Mouse (Mus musculus) MEL (cell line): ENCODE measurements around the gene Rbp2. TPM values are rescaled to one million over a fixed set of nuclear protein-coding genes. Genes with fewer than 3 reads are reported as not detected.

Experiments
- DNase-seq: peaks from one replicate; pipeline ENCODE4 v3.0.0; 2011; ENCODE audit warnings: low read depth, low spot score
- H3K27ac ChIP-seq: 2 replicates; pipeline ENCODE4 v1.5.1; 2012; ENCODE audit warnings: low read depth, mild to moderate bottlenecking, control low read depth, low read length, moderate library complexity; ENCODE audit not compliant: control insufficient read depth
- H3K27me3 ChIP-seq, 2 experiments: fragments of 150-350 bp in 1 of 2; sonication (generic) in 1 of 2; 2 replicates each; pipeline ENCODE4 v1.6.1; 2012; ENCODE audit warnings: low read length in 2 of 2, mild to moderate bottlenecking in 2 of 2, improper control_type of control experiment in 1 of 2, moderate library complexity in 1 of 2; ENCODE audit not compliant: insufficient read depth in 2 of 2, control insufficient read depth in 1 of 2
- H3K36me3 ChIP-seq, 2 experiments: 2 replicates each; pipeline ENCODE4 v1.6.1; 2012 to 2014; ENCODE audit warnings: low read length in 2 of 2, improper control_type of control experiment in 1 of 2, inconsistent platforms in 1 of 2, mild to moderate bottlenecking in 1 of 2; ENCODE audit not compliant: insufficient read depth in 2 of 2, control insufficient read depth in 1 of 2
- H3K4me1 ChIP-seq, 2 experiments: fragments of 150-350 bp in 1 of 2; sonication (generic) in 1 of 2; 2 replicates each; pipeline ENCODE4 v1.6.1; 2012; ENCODE audit warnings: low read length in 2 of 2, improper control_type of control experiment in 1 of 2, mild to moderate bottlenecking in 1 of 2; ENCODE audit not compliant: insufficient read depth in 2 of 2, control insufficient read depth in 1 of 2
- H3K4me3 ChIP-seq, 2 experiments: fragments of 150-350 bp in 1 of 2; sonication (generic) in 1 of 2; 2 replicates each; pipeline ENCODE4 v1.5.1; 2012; ENCODE audit warnings: low read depth in 2 of 2, low read length in 2 of 2, mild to moderate bottlenecking in 2 of 2, moderate library complexity in 2 of 2, control low read depth in 1 of 2, improper control_type of control experiment in 1 of 2; ENCODE audit not compliant: control insufficient read depth in 1 of 2, insufficient read depth in 1 of 2
- H3K79me2 ChIP-seq: 2 replicates; pipeline ENCODE4 v1.6.1; 2012; ENCODE audit warnings: mild to moderate bottlenecking, low read length, moderate library complexity; ENCODE audit not compliant: control insufficient read depth, poor library complexity, insufficient read depth
- H3K9ac ChIP-seq: 2 replicates; pipeline ENCODE4 v1.6.1; 2012; ENCODE audit warnings: low read depth, mild to moderate bottlenecking, control low read depth, low read length, moderate library complexity; ENCODE audit not compliant: control insufficient read depth, poor library complexity, severe bottlenecking
- H3K9me3 ChIP-seq: fragments of 150-350 bp; sonication (generic); replicated peaks from 2 replicates; pipeline ENCODE4 v1.6.1; 2012; ENCODE audit warnings: mild to moderate bottlenecking, low read length, improper control_type of control experiment, moderate library complexity; ENCODE audit not compliant: insufficient read depth
- CHD2 ChIP-seq: IDR thresholded peaks from 2 replicates; pipeline ENCODE4 v1.6.1; 2011; ENCODE audit warnings: low read length, improper control_type of control experiment
- ELF1 ChIP-seq: IDR thresholded peaks from 2 replicates; pipeline ENCODE4 v1.6.1; 2014; ENCODE audit warnings: low read depth, mild to moderate bottlenecking, inconsistent platforms, low read length, improper control_type of control experiment, moderate library complexity
- GABPA ChIP-seq: IDR thresholded peaks from 2 replicates; pipeline ENCODE4 v1.6.1; 2012; ENCODE audit warnings: low read depth, mild to moderate bottlenecking, inconsistent platforms, low read length, improper control_type of control experiment, moderate library complexity
- HCFC1 ChIP-seq: IDR thresholded peaks from 2 replicates; pipeline ENCODE4 v1.6.1; 2012; ENCODE audit warnings: low read depth, mild to moderate bottlenecking, inconsistent platforms, low read length, improper control_type of control experiment, moderate library complexity
- JUND ChIP-seq: IDR thresholded peaks from 2 replicates; pipeline ENCODE4 v1.6.1; 2011; ENCODE audit warnings: low read depth, mild to moderate bottlenecking, improper control_type of control experiment, low read length
- MAFK ChIP-seq: IDR thresholded peaks from 2 replicates; pipeline ENCODE4 v1.6.1; 2011; ENCODE audit warnings: low read depth, mild to moderate bottlenecking, low read length, improper control_type of control experiment, borderline replicate concordance
- MAZ ChIP-seq: IDR thresholded peaks from 2 replicates; pipeline ENCODE4 v1.6.1; 2012; ENCODE audit warnings: low read depth, mild to moderate bottlenecking, inconsistent platforms, low read length, improper control_type of control experiment
- MEF2A ChIP-seq: IDR thresholded peaks from 2 replicates; pipeline ENCODE4 v1.6.1; 2014; ENCODE audit warnings: low read depth, mild to moderate bottlenecking, inconsistent platforms, low read length, improper control_type of control experiment; ENCODE audit not compliant: poor library complexity, insufficient replicate concordance, severe bottlenecking; ENCODE audit errors: extremely low read depth
- MXI1 ChIP-seq: IDR thresholded peaks from 2 replicates; pipeline ENCODE4 v1.6.1; 2011; ENCODE audit warnings: mild to moderate bottlenecking, low read depth, low read length, improper control_type of control experiment
- MYC ChIP-seq: IDR thresholded peaks from 2 replicates; pipeline ENCODE4 v1.6.1; 2011; ENCODE audit warnings: low read depth, mild to moderate bottlenecking, low read length, improper control_type of control experiment, moderate library complexity
- NELFE ChIP-seq: IDR thresholded peaks from 2 replicates; pipeline ENCODE4 v1.6.1; 2011; ENCODE audit warnings: low read depth, low read length, improper control_type of control experiment
- POLR2A ChIP-seq, 2 experiments: IDR thresholded peaks; 2 replicates each; pipeline ENCODE4 v1.6.1; 2011 to 2012; ENCODE audit warnings: low read length in 2 of 2, mild to moderate bottlenecking in 2 of 2, control low read depth in 1 of 2, improper control_type of control experiment in 1 of 2, low read depth in 1 of 2, moderate library complexity in 1 of 2; ENCODE audit not compliant: control insufficient read depth in 1 of 2, insufficient read depth in 1 of 2, poor library complexity in 1 of 2
- RAD21 ChIP-seq: IDR thresholded peaks from 2 replicates; pipeline ENCODE4 v1.6.1; 2011; ENCODE audit warnings: mild to moderate bottlenecking, low read depth, low read length, improper control_type of control experiment
- SIN3A ChIP-seq: IDR thresholded peaks from 2 replicates; pipeline ENCODE4 v1.6.1; 2012; ENCODE audit warnings: low read length, improper control_type of control experiment, inconsistent platforms
- SMC3 ChIP-seq: IDR thresholded peaks from 2 replicates; pipeline ENCODE4 v1.6.1; 2011; ENCODE audit warnings: low read depth, low read length, improper control_type of control experiment
- TBP ChIP-seq: IDR thresholded peaks from 2 replicates; pipeline ENCODE4 v1.8.0; 2011; ENCODE audit warnings: low read depth, low read length, improper control_type of control experiment
- TCF12 ChIP-seq: IDR thresholded peaks from 2 replicates; pipeline ENCODE4 v1.6.1; 2014; ENCODE audit warnings: low read depth, mild to moderate bottlenecking, inconsistent platforms, low read length, improper control_type of control experiment, moderate library complexity
- UBTF ChIP-seq: IDR thresholded peaks from 2 replicates; pipeline ENCODE4 v1.6.1; 2012; ENCODE audit warnings: low read depth, mild to moderate bottlenecking, inconsistent platforms, low read length, improper control_type of control experiment, moderate library complexity, borderline replicate concordance; ENCODE audit not compliant: insufficient read depth
- USF1 ChIP-seq: IDR thresholded peaks from 2 replicates; pipeline ENCODE4 v1.6.1; 2014; ENCODE audit warnings: low read depth, mild to moderate bottlenecking, inconsistent platforms, low read length, improper control_type of control experiment, moderate library complexity
- USF2 ChIP-seq, 2 experiments: IDR thresholded peaks; 2 replicates each; pipeline ENCODE4 v1.6.1; 2011 to 2012; ENCODE audit warnings: improper control_type of control experiment in 2 of 2, low read length in 2 of 2, borderline replicate concordance in 1 of 2, inconsistent platforms in 1 of 2, low read depth in 1 of 2, mild to moderate bottlenecking in 1 of 2; ENCODE audit not compliant: insufficient read depth in 1 of 2
- ZC3H11A ChIP-seq: IDR thresholded peaks from 2 replicates; pipeline ENCODE4 v1.6.1; 2012; ENCODE audit warnings: low read depth, mild to moderate bottlenecking, inconsistent platforms, low read length, improper control_type of control experiment
- ZMIZ1 ChIP-seq: IDR thresholded peaks from 2 replicates; pipeline ENCODE4 v1.6.1; 2012; ENCODE audit warnings: low read depth, mild to moderate bottlenecking, inconsistent platforms, low read length, improper control_type of control experiment, moderate library complexity
- polyA plus RNA-seq, 2 experiments: library from polyadenylated mRNA; stranded (reverse) in 1 of 2; unstranded in 1 of 2; fragments of >175 nt in 1 of 2; fragments of >200 nt in 1 of 2; gene quantifications; 2 replicates each; pipeline versions ENCODE4 v1.2.1 to v1.2.4; 2012; ENCODE audit warnings: low replicate concordance in 2 of 2, low read depth in 1 of 2; ENCODE audit not compliant: insufficient read length in 2 of 2, insufficient read depth in 1 of 2, missing spikeins in 1 of 2
- total RNA-seq: library from RNA; depleted of rRNA; stranded (reverse); fragments of 300-350 nt; gene quantifications from 2 replicates; pipeline ENCODE4 v1.2.3, GENCODE M21; 2012

The Rbp2 gene
- total and polyA plus RNA-seq, 3 experiments: 0.11 TPM; not detected in 2

DNA sequence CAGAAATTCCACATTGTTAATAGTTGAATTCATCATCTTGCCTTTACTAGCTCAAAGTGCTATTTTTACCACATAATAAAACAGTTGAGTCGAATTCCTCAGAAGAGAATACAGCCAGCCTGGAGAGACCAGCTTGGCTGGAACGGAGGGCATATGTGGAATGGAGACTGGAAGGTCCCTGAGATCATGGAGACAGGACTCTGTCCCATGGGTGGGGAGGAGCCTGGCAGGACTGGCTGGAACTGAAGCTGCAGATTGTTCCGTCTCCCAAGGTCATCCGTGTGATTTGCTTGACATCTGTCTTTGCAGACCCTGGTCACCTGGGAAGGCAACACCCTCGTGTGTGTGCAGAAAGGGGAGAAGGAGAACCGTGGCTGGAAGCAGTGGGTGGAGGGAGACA is 21.6 kb downstream of the Rbp2 start:
- Histone ChIP-seq H3K36me3 (no peaks in the 10 kb centered on the region), H3K9ac (no peak overlapping the region), H3K9me3 (no peaks in the 10 kb centered on the region), H3K4me1 (no peaks in the 10 kb centered on the region), H3K4me3 (no peak overlapping the region), H3K79me2 (no peaks in the 10 kb centered on the region), H3K27ac (no peak overlapping the region), H3K27me3 (no peaks in the 10 kb centered on the region)
- DNase-seq: no peak
- TF ChIP-seq MEF2A (no peak), CHD2 (no peak), POLR2A (IDR thresholded peaks at IDR 0.05; ENCODE audit: control insufficient read depth in 1 of 2, insufficient read depth in 1 of 2, low read depth in 1 of 2, low read length in 2 of 2, poor library complexity in 1 of 2) (no peak), MYC (no peak), RAD21 (no peak), SMC3 (no peak), USF1 (no peak), TCF12 (no peak)

DNA sequence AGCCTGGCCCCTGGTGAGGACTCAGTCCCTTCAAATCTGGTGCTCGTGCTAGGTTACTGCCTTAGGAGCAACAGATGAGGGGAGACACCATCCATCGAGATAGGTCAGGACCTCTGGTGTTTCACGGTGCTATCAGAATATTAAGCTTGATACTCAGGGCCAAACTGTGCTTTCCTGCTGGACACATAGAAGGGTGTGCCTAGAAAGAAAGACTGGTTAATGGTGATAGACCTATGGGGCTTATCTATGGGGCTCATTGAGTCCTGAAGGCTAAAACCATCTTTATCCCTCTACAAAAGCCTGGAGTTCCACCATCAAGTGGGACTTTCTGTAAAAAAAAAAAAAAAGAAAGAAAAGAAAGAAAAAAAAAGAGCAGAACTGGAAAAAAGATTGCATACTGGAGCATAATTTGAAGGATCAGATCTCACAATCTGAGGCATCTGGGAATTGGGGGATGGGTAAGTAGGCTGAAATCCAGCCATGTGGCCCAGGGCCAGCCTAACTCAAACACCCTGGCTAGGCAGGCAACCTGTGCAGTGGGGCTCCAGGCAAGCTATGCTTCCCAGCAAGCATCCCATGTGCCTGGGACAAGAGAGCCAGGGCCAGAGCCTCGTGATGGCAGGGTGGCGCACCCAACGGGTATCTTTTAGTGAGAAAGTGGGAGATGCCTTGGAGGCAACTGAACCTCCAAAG is 24.6 kb downstream of the Rbp2 start:
- H3K9me3 ChIP-seq: no peaks in the 10 kb centered on the region
- no peak overlapping the region for H3K4me3 ChIP-seq
- no peaks in the 10 kb centered on the region for H3K27me3 ChIP-seq
- no peak overlapping the region for H3K27ac ChIP-seq
- H3K4me1 ChIP-seq: no peaks in the 10 kb centered on the region
- no peaks in the 10 kb centered on the region for H3K79me2 ChIP-seq
- no peaks in the 10 kb centered on the region for H3K36me3 ChIP-seq
- no peak for DNase-seq
- no peak overlapping the region for H3K9ac ChIP-seq
- no peak for TF ChIP-seq MAZ
- no peak for TF ChIP-seq GABPA
- TF ChIP-seq ZMIZ1: no peak
- no peak for TF ChIP-seq MAFK
- no peak for TF ChIP-seq ELF1
- no peak for TF ChIP-seq JUND
- no peak for TF ChIP-seq SIN3A
- TF ChIP-seq MXI1: no peak
- TF ChIP-seq HCFC1: no peak
- TF ChIP-seq CHD2: no peak
- TF ChIP-seq USF2 (IDR thresholded peaks at IDR 0.05; ENCODE audit: borderline replicate concordance in 1 of 2, insufficient read depth in 1 of 2, low read depth in 1 of 2, low read length in 2 of 2): no peak
- no peak for TF ChIP-seq NELFE
- no peak for TF ChIP-seq ZC3H11A
- TF ChIP-seq UBTF: no peak
- no peak for TF ChIP-seq TBP
